Comparison of ENCODE assay signal across 8 mouse cellular contexts in the genomic region with DNA sequence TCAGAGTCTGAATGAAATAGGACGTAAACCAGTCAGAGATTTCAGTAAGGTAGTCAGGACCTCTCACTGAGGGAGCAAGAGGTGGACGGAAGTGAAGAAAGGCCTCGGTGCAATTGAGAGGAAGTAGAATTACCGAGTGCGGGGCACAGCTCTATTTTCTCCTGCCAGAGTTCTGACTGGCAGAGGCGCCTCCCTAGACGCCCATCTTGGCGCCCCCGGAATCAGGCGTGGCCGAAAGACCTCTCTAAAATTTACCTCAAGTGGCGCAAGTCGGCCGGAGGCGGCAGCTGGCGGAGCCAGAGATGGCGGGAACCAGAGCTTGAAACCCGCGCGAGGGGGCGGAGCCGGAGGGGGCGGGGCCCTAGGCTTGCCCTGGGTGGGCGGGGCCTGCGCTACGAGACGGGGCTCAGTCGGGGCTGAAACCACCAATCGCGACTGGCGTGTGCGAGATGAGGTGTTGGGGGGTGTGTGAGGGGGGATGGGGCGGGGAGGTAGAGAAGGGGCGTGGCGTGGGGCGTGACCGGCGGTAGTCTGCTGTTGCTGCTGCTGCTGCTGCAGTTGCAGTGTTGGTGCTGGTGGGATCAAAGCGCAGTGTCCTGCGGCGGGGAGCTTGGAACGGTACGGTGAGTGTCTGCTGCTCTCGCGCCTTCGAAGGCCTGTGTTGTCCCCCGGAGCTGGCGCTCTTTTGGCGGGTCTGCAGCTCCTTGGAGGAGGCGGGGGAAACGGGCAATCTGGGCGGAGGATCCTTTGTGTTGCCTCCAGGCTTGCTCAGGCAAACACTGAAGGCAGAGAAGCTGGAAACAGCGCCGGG. TPM values are rescaled to one million over a fixed set of nuclear protein-coding genes. Genes with fewer than 3 reads are reported as not detected.
DNase-seq lines count a peak whose midpoint lies in the region; ATAC-seq and TF ChIP-seq lines count a peak whose summit lies in the region.

A gene (minus strand): TSS at position 334 of the 811 bp plus-strand sequence.
A gene (plus strand): TSS at position 413 of the 811 bp plus-strand sequence.

- peak; percentile 90 for DNase-seq in G1E (ENCODE audit: low spot score)
- peak; percentile 93 to 96 for DNase-seq in cerebellum, adult 18-20 months
- peak; percentile 94 to 96 for DNase-seq in heart, postnatal 36 days
- peak; percentile 89 to 90 for DNase-seq in layer of hippocampus, adult 8-10 months (ENCODE audit: low spot score in 2 of 2)
- DNase-seq in ovary, adult 18-20 months (ENCODE audit: low spot score), result peak; percentile 91
- peak; percentile 96 for DNase-seq in thymus, postnatal 0 days (ENCODE audit: low spot score)

- intact Hi-C loops in heart, postnatal 36 days (cut with DNase I), result loop anchor here (2.0 to 5.0 kb wide), 2 partner anchors 120 to 146 kb away; a partner anchor contains a TSS

- ATAC-seq in G1E (ENCODE audit: extremely low read depth, insufficient number of reproducible peaks, low FRiP score, poor library complexity, severe bottlenecking), result peak; percentile 81
- peak; percentile 98 for ATAC-seq in forebrain, embryonic 16.5 days
- ATAC-seq in lung, embryonic 15.5 days (ENCODE audit: borderline replicate concordance, extremely low read depth, low FRiP score, low TSS enrichment), result peak; percentile 98

- H3K36me3 ChIP-seq in G1E (replicated peaks), result peaks cover 23% of the 10 kb centered on the region
- no peaks in the 10 kb centered on the region for H3K36me3 ChIP-seq in forebrain, embryonic 16.5 days (ENCODE audit: control insufficient read depth, insufficient read depth)
- no peaks in the 10 kb centered on the region for H3K36me3 ChIP-seq in lung, embryonic 15.5 days

- no peak for TF ChIP-seq CTCF in G1E (IDR thresholded peaks at IDR 0.05; ENCODE audit: low read depth, low read length)

- H3K9me3 ChIP-seq in G1E (replicated peaks), result no peaks in the 10 kb centered on the region
- no peaks in the 10 kb centered on the region for H3K9me3 ChIP-seq in forebrain, embryonic 16.5 days (ENCODE audit: control insufficient read depth, low read length)
- H3K9me3 ChIP-seq in lung, embryonic 15.5 days, result no peaks in the 10 kb centered on the region

- H3K4me3 ChIP-seq in G1E (ENCODE audit: low read depth, low read length), result peak within 1 kb of the TSS; percentile 93
- peak within 1 kb of the TSS; percentile 93 for H3K4me3 ChIP-seq in forebrain, embryonic 16.5 days (replicated peaks; ENCODE audit: low read length)
- peak within 1 kb of the TSS; percentile 80 for H3K4me3 ChIP-seq in lung, embryonic 15.5 days

- H3K9ac ChIP-seq in forebrain, embryonic 16.5 days (replicated peaks; ENCODE audit: low read depth, low read length), result peak within 1 kb of the TSS; percentile 97
- H3K9ac ChIP-seq in lung, embryonic 15.5 days, result peak within 1 kb of the TSS; percentile 86

- no peaks in the 10 kb centered on the region for H3K27me3 ChIP-seq in G1E (ENCODE audit: insufficient read depth, low read length)
- no peaks in the 10 kb centered on the region for H3K27me3 ChIP-seq in forebrain, embryonic 16.5 days (replicated peaks; ENCODE audit: control insufficient read depth, insufficient read depth, low read length)
- H3K27me3 ChIP-seq in lung, embryonic 15.5 days, result no peaks in the 10 kb centered on the region

- 2% methylated on average over 54 of the region's 54 CpGs for WGBS in forebrain, embryonic 16.5 days
- under 1% methylated on average over 54 of the region's 54 CpGs for whole genome bisulfite sequencing in lung, embryonic 15.5 days

- peak within 1 kb of the TSS; percentile 67 for H3K4me2 ChIP-seq in forebrain, embryonic 16.5 days (ENCODE audit: low read length)
- H3K4me2 ChIP-seq in lung, embryonic 15.5 days, result peak within 1 kb of the TSS; percentile 80

- peaks cover 48% of the 10 kb centered on the region for H3K4me1 ChIP-seq in G1E (ENCODE audit: insufficient read depth, low read depth, low read length)
- peaks cover 19% of the 10 kb centered on the region for H3K4me1 ChIP-seq in forebrain, embryonic 16.5 days (replicated peaks; ENCODE audit: control insufficient read depth, insufficient read depth, low read length)
- peaks cover 28% of the 10 kb centered on the region for H3K4me1 ChIP-seq in lung, embryonic 15.5 days

- H3K27ac ChIP-seq in forebrain, embryonic 16.5 days (ENCODE audit: low read length), result peak within 1 kb of the TSS; percentile 97
- H3K27ac ChIP-seq in lung, embryonic 15.5 days, result peak within 1 kb of the TSS; percentile 90

RNA-seq across cellular contexts. Expression of the first gene that starts in this region (rescaled TPM):
- 137 and 150 TPM in 2 replicates for total RNA-seq in G1E (2014; fragmentation: Nextera tagmentation)
- total RNA-seq in G1E (2017), result 39.6 and 44.2 TPM in 2 replicates
- polyA plus RNA-seq in G1E (2012), result 2.3 and 5.3 TPM in 2 replicates
- 9.5 and 12.6 TPM in 2 replicates for polyA plus RNA-seq in forebrain, embryonic 16.5 days (2015; fragmentation: Nextera tagmentation; extraction: Ambion mirVana)
- 1 to 10 TPM; 2.4 to 2.9 TPM for total RNA-seq in heart, postnatal 36 days (2021)
- 1 to 10 TPM; 3.9 to 7.1 (median 5.6) TPM for total RNA-seq in layer of hippocampus, adult 8-10 months (2022)
- 10.5 and 13.4 TPM in 2 replicates for polyA plus RNA-seq in lung, embryonic 15.5 days (2015; fragmentation: Nextera tagmentation; extraction: Ambion mirVana)
- 15.1 and 16.9 TPM in 2 replicates for polyA plus RNA-seq in thymus, postnatal 0 days (2015; fragmentation: Nextera tagmentation; extraction: Ambion mirVana)

RNA-seq across cellular contexts. Expression of the second gene that starts in this region (rescaled TPM):
- 101 and 102 TPM in 2 replicates for total RNA-seq in G1E (2014; fragmentation: Nextera tagmentation)
- total RNA-seq in G1E (2017), result 364 and 390 TPM in 2 replicates
- polyA plus RNA-seq in G1E (2012), result 23.9 and 38.8 TPM in 2 replicates
- 315 and 322 TPM in 2 replicates for polyA plus RNA-seq in forebrain, embryonic 16.5 days (2015; fragmentation: Nextera tagmentation; extraction: Ambion mirVana)
- total RNA-seq in heart, postnatal 36 days (2021), result 1 to 10 TPM; 3.5 to 4.0 TPM
- total RNA-seq in layer of hippocampus, adult 8-10 months (2022), result 10 to 100 TPM in 3 of 4 experiments, 1 to 10 TPM in 1; 9.7 to 14.5 (median 10.9) TPM
- 92.2 and 99.2 TPM in 2 replicates for polyA plus RNA-seq in lung, embryonic 15.5 days (2015; fragmentation: Nextera tagmentation; extraction: Ambion mirVana)
- polyA plus RNA-seq in thymus, postnatal 0 days (2015; fragmentation: Nextera tagmentation; extraction: Ambion mirVana), result 82.5 and 93.9 TPM in 2 replicates

Comparison
In these comparisons a context has a peak if more than half of its experiments do, and no peak if none do; other contexts are left out.
1. Peak in every context shown above with its lines: DNase-seq, ATAC-seq, H3K4me3 ChIP-seq and H3K27ac ChIP-seq.
2. RNA of the first gene that starts in this region (total RNA-seq): 39.6 to 150 TPM in G1E; 3.9 to 7.1 TPM in layer of hippocampus, adult 8-10 months and 2.4 to 2.9 TPM in heart, postnatal 36 days; every median in the first group is over 4 times any median in the second.
3. RNA of the second gene that starts in this region (total RNA-seq): 101 to 390 TPM in G1E; 9.7 to 14.5 TPM in layer of hippocampus, adult 8-10 months and 3.5 to 4.0 TPM in heart, postnatal 36 days; every median in the first group is over 4 times any median in the second.